Mouse (Mus musculus) intestine, embryonic 15.5 days (tissue): ENCODE results near the gene N4bp1. TPM values are rescaled to one million over a fixed set of nuclear protein-coding genes. Genes with fewer than 3 reads are reported as not detected.

Experiments
- ATAC-seq: fragments of 200-750 bp; cut with Nextera tagmentation; 2 replicates; pipeline ENCODE4 v1.8.0; 2017; ENCODE audit warnings: moderate TSS enrichment, moderate library complexity
- H3K27ac ChIP-seq: fragments of 300-500 bp; sonication (generic); 2 replicates; pipeline ENCODE4 v1.5.1; 2015; ENCODE audit warnings: mild to moderate bottlenecking, inconsistent platforms
- H3K27me3 ChIP-seq: fragments of 300-500 bp; sonication (generic); replicated peaks from 2 replicates; pipeline ENCODE4 v1.6.1; 2015; ENCODE audit warnings: inconsistent platforms
- H3K36me3 ChIP-seq: fragments of 300-500 bp; sonication (generic); 2 replicates; pipeline ENCODE4 v1.6.1; 2015; ENCODE audit warnings: inconsistent platforms
- H3K4me1 ChIP-seq: fragments of 300-500 bp; sonication (generic); replicated peaks from 2 replicates; pipeline ENCODE4 v1.6.1; 2015; ENCODE audit warnings: inconsistent platforms
- H3K4me2 ChIP-seq: fragments of 300-500 bp; sonication (generic); replicated peaks from 2 replicates; pipeline ENCODE4 v1.6.1; 2015; ENCODE audit warnings: mild to moderate bottlenecking, inconsistent platforms
- H3K4me3 ChIP-seq: fragments of 300-500 bp; sonication (generic); replicated peaks from 2 replicates; pipeline ENCODE4 v1.5.1; 2015; ENCODE audit warnings: inconsistent platforms
- H3K9ac ChIP-seq: fragments of 300-500 bp; sonication (generic); 2 replicates; pipeline ENCODE4 v1.6.1; 2015; ENCODE audit warnings: inconsistent platforms
- H3K9me3 ChIP-seq: fragments of 300-500 bp; sonication (generic); 2 replicates; pipeline ENCODE4 v1.6.1; 2016; ENCODE audit warnings: inconsistent platforms
- WGBS: fragments of 180-500 bp; shearing (Covaris S2); methylation state at CpG from one replicate; pipeline ENCODE4 v1.1.7; 2015; 5-methylcytosine and 5-hydroxymethylcytosine counted together
- polyA plus RNA-seq: library from polyadenylated mRNA; unstranded; fragments of >200 nt; fragmentation: Nextera tagmentation; extraction: Ambion mirVana; gene quantifications from 2 replicates; pipeline ENCODE4 v1.2.1, GENCODE M21; 2015

Gene N4bp1
- polyA plus RNA-seq, 1 experiment from 2014 or later, result 8.1 TPM

- Histone ChIP-seq H3K4me1 (peaks cover 11% of the 10 kb centered on the region), H3K9me3 (no peaks in the 10 kb centered on the region), H3K36me3 (no peaks in the 10 kb centered on the region), H3K27me3 (0 out of 2 replicates have a peak, but pooled peaks cover 2% of the 10 kb centered on the region), H3K4me3 (no peak overlapping the region), H3K9ac (no peak overlapping the region), H3K4me2 (no peak overlapping the region), H3K27ac (no peak overlapping the region)
- 92% methylated on average over 2 of the region's 2 CpGs for WGBS
- no peak for ATAC-seq
Observed at GRCm38 (mm10) chr8:86918093-86918492, 33.0 kb upstream of the N4bp1 start.

GRCm38 (mm10) chr8:86917689-86918088, 32.6 kb upstream of the N4bp1 start:
- H3K36me3 ChIP-seq, result no peaks in the 10 kb centered on the region
- peak; percentile 34; the same call in 1 of the 2 replicates for ATAC-seq
- H3K9ac ChIP-seq, result no peak overlapping the region
- no peaks in the 10 kb centered on the region for H3K9me3 ChIP-seq
- 0 out of 2 replicates have a peak, but pooled peaks cover 2% of the 10 kb centered on the region for H3K27me3 ChIP-seq
- H3K27ac ChIP-seq, result no peak overlapping the region
- H3K4me1 ChIP-seq, result peaks cover 11% of the 10 kb centered on the region
- H3K4me2 ChIP-seq, result no peak overlapping the region
- WGBS, result 87% methylated on average over 2 of the region's 2 CpGs
- no peak overlapping the region for H3K4me3 ChIP-seq

- no peak for ATAC-seq
- H3K9me3 ChIP-seq, result no peaks in the 10 kb centered on the region
- H3K36me3 ChIP-seq, result no peaks in the 10 kb centered on the region
- 86% methylated on average over 4 of the region's 4 CpGs for WGBS
- H3K9ac ChIP-seq, result no peak overlapping the region
- H3K4me3 ChIP-seq, result no peak overlapping the region
- 0 out of 2 replicates have a peak, but pooled peaks cover 2% of the 10 kb centered on the region for H3K27me3 ChIP-seq
- H3K4me2 ChIP-seq, result no peak overlapping the region
- peaks cover 10% of the 10 kb centered on the region for H3K4me1 ChIP-seq
- no peak overlapping the region for H3K27ac ChIP-seq
Observed at GRCm38 (mm10) chr8:86916369-86916768, 31.3 kb upstream of the N4bp1 start.

GRCm38 (mm10) chr8:86911136-86911535, 26.1 kb upstream of the N4bp1 start:
- Histone ChIP-seq H3K9ac (no peak overlapping the region), H3K4me3 (no peak overlapping the region), H3K9me3 (no peaks in the 10 kb centered on the region), H3K36me3 (no peaks in the 10 kb centered on the region), H3K4me2 (no peak overlapping the region), H3K27me3 (peaks cover 5% of the 10 kb centered on the region; the same call in 1 of the 2 replicates), H3K27ac (no peak overlapping the region), H3K4me1 (no peaks in the 10 kb centered on the region)
- 81% methylated on average over 8 of the region's 8 CpGs for WGBS
- no peak for ATAC-seq

DNA sequence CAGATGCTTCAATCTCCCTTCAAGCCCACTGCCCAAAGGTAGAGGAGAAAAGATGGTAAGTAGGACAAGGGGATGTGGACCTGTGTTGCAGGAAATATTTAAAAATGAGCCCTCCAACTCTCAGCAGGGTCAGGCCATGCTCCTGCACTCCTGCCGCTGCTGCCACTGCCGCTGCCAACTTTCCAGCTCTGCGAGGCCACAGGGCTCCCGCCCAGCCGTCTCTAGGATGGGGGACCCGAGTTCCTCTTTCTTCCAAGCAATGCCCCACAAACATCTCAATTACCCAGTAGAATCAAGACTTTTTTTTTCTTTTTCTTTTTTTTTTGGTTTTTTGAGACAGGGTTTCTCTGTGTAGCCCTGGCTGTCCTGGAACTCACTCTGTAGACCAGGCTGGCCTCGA, 25.2 kb upstream of the N4bp1 start:
- no peak overlapping the region for H3K9ac ChIP-seq
- H3K36me3 ChIP-seq, result no peaks in the 10 kb centered on the region
- no peaks in the 10 kb centered on the region for H3K4me1 ChIP-seq
- ATAC-seq, result no peak
- WGBS, result 77% methylated on average over 7 of the region's 7 CpGs
- no peak overlapping the region for H3K4me2 ChIP-seq
- H3K27me3 ChIP-seq, result peaks cover 5% of the 10 kb centered on the region; the same call in 1 of the 2 replicates
- no peaks in the 10 kb centered on the region for H3K9me3 ChIP-seq
- no peak overlapping the region for H3K4me3 ChIP-seq
- no peak overlapping the region for H3K27ac ChIP-seq

DNA sequence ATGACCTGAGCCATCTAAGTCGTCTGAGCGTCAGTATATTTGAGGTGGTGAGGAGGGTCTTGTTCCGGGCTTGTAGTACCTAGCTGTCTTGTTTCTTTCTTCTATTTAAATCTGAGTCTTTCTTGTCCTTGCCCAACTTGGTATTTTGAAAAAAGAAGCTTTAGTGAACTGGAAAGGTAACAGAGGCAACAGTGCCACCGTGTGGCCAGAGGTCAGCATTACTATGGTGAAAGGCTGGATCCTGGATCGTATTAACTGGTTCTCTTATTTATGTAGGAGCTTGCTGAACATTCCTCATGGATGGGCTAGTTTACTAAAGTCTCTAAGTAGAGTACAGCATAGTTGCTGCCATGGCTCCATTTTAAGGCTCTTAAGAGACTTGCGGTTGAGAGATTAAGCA, 23.5 kb upstream of the N4bp1 start:
- no peak overlapping the region for H3K9ac ChIP-seq
- H3K27me3 ChIP-seq, result peaks cover 5% of the 10 kb centered on the region; the same call in 1 of the 2 replicates
- no peak overlapping the region for H3K27ac ChIP-seq
- H3K9me3 ChIP-seq, result no peaks in the 10 kb centered on the region
- ATAC-seq, result no peak
- WGBS, result 16% methylated on average over 6 of the region's 6 CpGs
- no peak overlapping the region for H3K4me2 ChIP-seq
- no peaks in the 10 kb centered on the region for H3K36me3 ChIP-seq
- no peaks in the 10 kb centered on the region for H3K4me1 ChIP-seq
- no peak overlapping the region for H3K4me3 ChIP-seq

DNA sequence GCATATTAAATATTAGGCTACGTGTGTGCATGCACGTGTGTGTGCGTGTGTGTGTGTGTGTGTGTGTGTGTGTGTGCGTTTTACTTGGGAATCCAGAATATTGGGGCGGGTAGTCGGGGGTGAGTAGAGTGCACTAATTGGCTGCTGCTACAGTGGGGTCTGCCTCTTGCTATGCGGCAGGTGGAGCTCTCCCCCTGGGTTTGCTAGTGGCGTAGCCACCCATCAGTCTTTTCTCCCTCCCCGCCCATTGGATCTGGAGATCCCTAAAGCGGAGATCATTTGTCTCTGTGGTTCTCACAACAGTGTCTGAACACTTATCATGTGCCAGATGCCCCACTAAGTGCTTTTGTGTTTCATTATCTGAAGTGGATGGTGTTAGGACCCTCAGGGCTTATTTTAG, 19.9 kb upstream of the N4bp1 start:
- Histone ChIP-seq H3K4me1 (no peaks in the 10 kb centered on the region), H3K27me3 (peaks cover 5% of the 10 kb centered on the region; the same call in 1 of the 2 replicates), H3K36me3 (no peaks in the 10 kb centered on the region), H3K27ac (no peak overlapping the region), H3K4me2 (no peak overlapping the region), H3K4me3 (no peak overlapping the region), H3K9ac (no peak overlapping the region), H3K9me3 (no peaks in the 10 kb centered on the region)
- 72% methylated on average over 10 of the region's 10 CpGs for WGBS
- no peak for ATAC-seq

- no peak overlapping the region for H3K4me3 ChIP-seq
- no peaks in the 10 kb centered on the region for H3K9me3 ChIP-seq
- H3K27ac ChIP-seq, result no peak overlapping the region
- 5% methylated on average over 10 of the region's 10 CpGs for WGBS
- H3K27me3 ChIP-seq, result no peaks in the 10 kb centered on the region
- no peaks in the 10 kb centered on the region for H3K4me1 ChIP-seq
- H3K9ac ChIP-seq, result no peak overlapping the region
- ATAC-seq, result no peak
- H3K4me2 ChIP-seq, result no peak overlapping the region
- H3K36me3 ChIP-seq, result no peaks in the 10 kb centered on the region
Observed at GRCm38 (mm10) chr8:86903104-86903503, 18.0 kb upstream of the N4bp1 start.

GRCm38 (mm10) chr8:86902656-86903055, 17.6 kb upstream of the N4bp1 start:
- WGBS, result 74% methylated on average over 8 of the region's 8 CpGs
- no peaks in the 10 kb centered on the region for H3K4me1 ChIP-seq

DNA sequence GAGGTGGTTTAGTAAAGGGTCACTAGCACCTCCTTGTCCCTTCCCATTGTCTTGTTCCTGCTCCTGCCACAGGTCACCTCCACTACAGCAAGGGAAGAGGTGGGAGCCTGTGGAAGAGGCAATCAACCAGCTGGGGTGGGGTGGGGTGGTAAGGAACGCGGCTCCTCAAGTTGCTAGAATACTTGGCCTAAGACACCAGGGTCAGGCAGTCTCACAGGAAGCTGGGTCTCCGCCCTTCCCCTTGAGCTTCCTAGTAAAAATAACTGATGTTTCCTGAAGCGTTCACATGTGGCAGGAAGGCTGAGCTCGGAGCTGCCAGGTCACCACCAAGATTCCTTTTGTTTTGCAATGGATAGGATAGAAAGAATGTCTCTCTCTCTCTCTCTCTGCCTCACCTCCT, 16.9 kb upstream of the N4bp1 start:
- WGBS, result 53% methylated on average over 5 of the region's 5 CpGs
- Histone ChIP-seq H3K27ac (no peak overlapping the region), H3K4me2 (no peak overlapping the region), H3K9ac (no peak overlapping the region), H3K4me1 (no peaks in the 10 kb centered on the region), H3K27me3 (no peaks in the 10 kb centered on the region), H3K4me3 (no peak overlapping the region), H3K9me3 (no peaks in the 10 kb centered on the region), H3K36me3 (no peaks in the 10 kb centered on the region)
- no peak for ATAC-seq

More at GRCm38 (mm10) chr8:86902656-86903055, 17.6 kb upstream of the N4bp1 start:
- H3K36me3 ChIP-seq, result no peaks in the 10 kb centered on the region
- ATAC-seq, result no peak
- H3K27me3 ChIP-seq, result no peaks in the 10 kb centered on the region
- H3K27ac ChIP-seq, result no peak overlapping the region
- H3K4me2 ChIP-seq, result no peak overlapping the region
- no peaks in the 10 kb centered on the region for H3K9me3 ChIP-seq
- no peak overlapping the region for H3K4me3 ChIP-seq
- no peak overlapping the region for H3K9ac ChIP-seq

- H3K9me3 ChIP-seq, result no peaks in the 10 kb centered on the region
- no peaks in the 10 kb centered on the region for H3K36me3 ChIP-seq
- WGBS, result 50% methylated on average over 7 of the region's 7 CpGs
- H3K27me3 ChIP-seq, result no peaks in the 10 kb centered on the region
- H3K9ac ChIP-seq, result no peak overlapping the region
- H3K4me3 ChIP-seq, result no peak overlapping the region
- peak overlapping the region; percentile 68 for H3K27ac ChIP-seq
- H3K4me2 ChIP-seq, result peak overlapping the region; percentile 26
- no peaks in the 10 kb centered on the region for H3K4me1 ChIP-seq
- ATAC-seq, result peak; percentile 84
Observed at GRCm38 (mm10) chr8:86897726-86898419, 12.8 kb upstream of the N4bp1 start.

GRCm38 (mm10) chr8:86895390-86895789, 10.3 kb upstream of the N4bp1 start:
- 84% methylated on average over 4 of the region's 4 CpGs for WGBS
- H3K36me3 ChIP-seq, result no peaks in the 10 kb centered on the region
- H3K9me3 ChIP-seq, result no peaks in the 10 kb centered on the region
- ATAC-seq, result no peak
- no peak overlapping the region for H3K27ac ChIP-seq
- no peaks in the 10 kb centered on the region for H3K27me3 ChIP-seq
- H3K4me2 ChIP-seq, result no peak overlapping the region
- no peak overlapping the region for H3K9ac ChIP-seq
- no peak overlapping the region for H3K4me3 ChIP-seq
- no peaks in the 10 kb centered on the region for H3K4me1 ChIP-seq

- no peak overlapping the region for H3K4me3 ChIP-seq
- no peaks in the 10 kb centered on the region for H3K9me3 ChIP-seq
- WGBS, result 73% methylated on average over 6 of the region's 6 CpGs
- no peak for ATAC-seq
- H3K36me3 ChIP-seq, result no peaks in the 10 kb centered on the region
- H3K9ac ChIP-seq, result no peak overlapping the region
- H3K4me1 ChIP-seq, result no peaks in the 10 kb centered on the region
- no peaks in the 10 kb centered on the region for H3K27me3 ChIP-seq
- H3K4me2 ChIP-seq, result no peak overlapping the region
- no peak overlapping the region for H3K27ac ChIP-seq
Observed at GRCm38 (mm10) chr8:86894194-86894761, 9.2 kb upstream of the N4bp1 start.
